In genomic region chr4:133631769-133632411, GRCm38 (mm10) we compare ENCODE assay signal across 8 mouse cellular contexts. TPM values are rescaled to one million over a fixed set of nuclear protein-coding genes. Genes with fewer than 3 reads are reported as not detected.
DNase-seq lines count a peak whose midpoint lies in the region; ATAC-seq lines count a peak whose summit lies in the region.

No protein-coding gene starts in this region.

- no peaks in the 10 kb centered on the region for H3K9me3 ChIP-seq in kidney, embryonic 16.5 days (ENCODE audit: low read length)

- peaks cover 2% of the 10 kb centered on the region; the same call in 1 of the 2 replicates for H3K36me3 ChIP-seq in kidney, embryonic 16.5 days (ENCODE audit: insufficient read depth, low read length)

- peak; percentile 61 to 65 for DNase-seq in B cell, adult 2 months
- peak; percentile 32 for DNase-seq in NIH3T3 (ENCODE audit: low read depth)
- DNase-seq in heart, adult 8-10 months (ENCODE audit: low spot score): peak; percentile 32
- no peak for DNase-seq in embryo, embryonic 10 days (ENCODE audit: low spot score)
- no peak for DNase-seq in layer of hippocampus, postnatal 36 days
- no peak for DNase-seq in left cerebral cortex, postnatal 14 days (ENCODE audit: low spot score in 2 of 2)

- ATAC-seq in kidney, embryonic 16.5 days (ENCODE audit: low FRiP score, low TSS enrichment): no peak
- ATAC-seq in megakaryocyte progenitor cell, adult 5-6 weeks (replicated peaks; ENCODE audit: poor library complexity): 0 out of 2 replicates have a peak, but pooled peaks have one; percentile 9

- WGBS in kidney, embryonic 16.5 days: 25% methylated on average over 9 of the region's 9 CpGs

- peak overlapping the region; percentile 96 for H3K9ac ChIP-seq in kidney, embryonic 16.5 days (replicated peaks; ENCODE audit: low read length)

- intact Hi-C loops in left cerebral cortex, postnatal 14 days (cut with DNase I): loop anchor here (5.0 kb wide), 1 partner anchor 35 kb away; no protein-coding TSS in a partner anchor

- peak overlapping the region; percentile 83 for H3K4me3 ChIP-seq in kidney, embryonic 16.5 days (ENCODE audit: low read length)

- peak overlapping the region; percentile 79 for H3K27ac ChIP-seq in kidney, embryonic 16.5 days (ENCODE audit: low read length)

- H3K4me1 ChIP-seq in kidney, embryonic 16.5 days (ENCODE audit: insufficient read depth, low read length): peaks cover 24% of the 10 kb centered on the region

- peak overlapping the region; percentile 78 for H3K4me2 ChIP-seq in kidney, embryonic 16.5 days (replicated peaks; ENCODE audit: low read depth, low read length)

- H3K27me3 ChIP-seq in kidney, embryonic 16.5 days (ENCODE audit: insufficient read depth, low read length): no peaks in the 10 kb centered on the region

RNA-seq across cellular contexts. Expression of gene Zdhhc18, which starts 18.1 kb away (rescaled TPM):
- total RNA-seq in heart, adult 8-10 months (2022): 10 to 100 TPM; 16.1 to 24.3 (median 22.1) TPM
- 2.4 and 4.4 TPM in 2 replicates for polyA plus RNA-seq in kidney, embryonic 16.5 days (2015; fragmentation: Nextera tagmentation; extraction: Ambion mirVana)
- 16.2 and 27.0 TPM in 2 replicates for total RNA-seq in megakaryocyte progenitor cell, adult 5-6 weeks (2015)
- 7.8 and 11.5 TPM in 2 replicates for total RNA-seq in megakaryocyte progenitor cell, adult 5-6 weeks (2017)
- total RNA-seq in layer of hippocampus, postnatal 36 days (2021): 10 to 100 TPM; 30.1 to 32.8 TPM
- 10 to 100 TPM; 29.3 to 32.9 TPM for total RNA-seq in left cerebral cortex, postnatal 14 days (2021)

RNA-seq across cellular contexts. Expression of gene Sfn, which starts 29.9 kb away (rescaled TPM):
- total RNA-seq in heart, adult 8-10 months (2022): 1 to 10 TPM in 3 of 4 experiments, under 1 TPM in 1; 0.88 to 1.6 (median 1.1) TPM
- polyA plus RNA-seq in kidney, embryonic 16.5 days (2015; fragmentation: Nextera tagmentation; extraction: Ambion mirVana): 20.7 and 21.4 TPM in 2 replicates
- 3.6 and 3.7 TPM in 2 replicates for total RNA-seq in megakaryocyte progenitor cell, adult 5-6 weeks (2015)
- total RNA-seq in megakaryocyte progenitor cell, adult 5-6 weeks (2017): 2.9 and 4.7 TPM in 2 replicates
- 1 to 10 TPM; 1.5 to 1.9 TPM for total RNA-seq in layer of hippocampus, postnatal 36 days (2021)
- 1 to 10 TPM; 1.0 to 1.4 TPM for total RNA-seq in left cerebral cortex, postnatal 14 days (2021)

RNA-seq across cellular contexts. Expression of gene Pigv, which starts 40.6 kb away (rescaled TPM):
- total RNA-seq in heart, adult 8-10 months (2022): 10 to 100 TPM in 3 of 4 experiments, 1 to 10 TPM in 1; 9.2 to 13.8 (median 13.2) TPM
- polyA plus RNA-seq in kidney, embryonic 16.5 days (2015; fragmentation: Nextera tagmentation; extraction: Ambion mirVana): 19.2 and 22.7 TPM in 2 replicates
- total RNA-seq in megakaryocyte progenitor cell, adult 5-6 weeks (2015): 5.1 and 8.5 TPM in 2 replicates
- total RNA-seq in megakaryocyte progenitor cell, adult 5-6 weeks (2017): 5.0 and 5.2 TPM in 2 replicates
- total RNA-seq in layer of hippocampus, postnatal 36 days (2021): 1 to 10 TPM; 8.3 to 9.1 TPM
- 1 to 10 TPM; 6.2 TPM for total RNA-seq in left cerebral cortex, postnatal 14 days (2021)

RNA-seq across cellular contexts. Expression of gene Gpn2, which starts 47.7 kb away (rescaled TPM):
- total RNA-seq in heart, adult 8-10 months (2022): 1 to 10 TPM; 7.2 to 8.1 (median 8.1) TPM
- polyA plus RNA-seq in kidney, embryonic 16.5 days (2015; fragmentation: Nextera tagmentation; extraction: Ambion mirVana): 20.9 and 21.0 TPM in 2 replicates
- total RNA-seq in megakaryocyte progenitor cell, adult 5-6 weeks (2015): 17.1 and 21.6 TPM in 2 replicates
- 17.5 and 22.2 TPM in 2 replicates for total RNA-seq in megakaryocyte progenitor cell, adult 5-6 weeks (2017)
- 10 to 100 TPM; 10.1 to 10.3 TPM for total RNA-seq in layer of hippocampus, postnatal 36 days (2021)
- 10 to 100 TPM in 1 of 2 experiments, 1 to 10 TPM in 1; 9.5 to 10.6 TPM for total RNA-seq in left cerebral cortex, postnatal 14 days (2021)

RNA-seq across cellular contexts. Expression of gene Gpatch3, which starts 57.3 kb away (rescaled TPM):
- 1 to 10 TPM; 3.0 to 4.6 (median 3.7) TPM for total RNA-seq in heart, adult 8-10 months (2022)
- 7.5 and 8.3 TPM in 2 replicates for polyA plus RNA-seq in kidney, embryonic 16.5 days (2015; fragmentation: Nextera tagmentation; extraction: Ambion mirVana)
- 1.6 and 2.9 TPM in 2 replicates for total RNA-seq in megakaryocyte progenitor cell, adult 5-6 weeks (2015)
- 14.9 and 28.7 TPM in 2 replicates for total RNA-seq in megakaryocyte progenitor cell, adult 5-6 weeks (2017)
- total RNA-seq in layer of hippocampus, postnatal 36 days (2021): 1 to 10 TPM; 7.0 to 7.2 TPM
- total RNA-seq in left cerebral cortex, postnatal 14 days (2021): 1 to 10 TPM; 9.2 to 9.6 TPM

Comparison
In these comparisons a context has a peak if more than half of its experiments do, and no peak if none do; other contexts are left out.
1. DNase-seq: peak in B cell, adult 2 months (2 of 2), NIH3T3 (single experiment) and heart, adult 8-10 months (single experiment); none in embryo, embryonic 10 days (single experiment), layer of hippocampus, postnatal 36 days (0 of 2) and left cerebral cortex, postnatal 14 days (0 of 2).